Mouse (Mus musculus) testis, postnatal 10 days (tissue): ENCODE measurements around the gene Nipa1.

ENCODE experiments used
- DNase-seq: peaks from one replicate; pipeline ENCODE4 v3.0.0; 2021; ENCODE audit warnings: low spot score

Gene Nipa1

GRCm38 (mm10) chr7:56010318-56011017, 9.3 kb downstream of the Nipa1 start:
- no peak for DNase-seq

- DNase-seq: no peak
Measured at GRCm38 (mm10) chr7:55998997-55999396, 20.8 kb downstream of the Nipa1 start.

- no peak for DNase-seq
Measured at GRCm38 (mm10) chr7:55995013-55995412, 24.7 kb downstream of the Nipa1 start.

- no peak for DNase-seq
Measured at GRCm38 (mm10) chr7:55991858-55992257, 27.9 kb downstream of the Nipa1 start.

- no peak for DNase-seq
Measured at GRCm38 (mm10) chr7:55991129-55991528, 28.6 kb downstream of the Nipa1 start.

GRCm38 (mm10) chr7:55986526-55987214, 33.1 kb downstream of the Nipa1 start:
- DNase-seq: peak; percentile 91

GRCm38 (mm10) chr7:55984754-55985153, 35.0 kb downstream of the Nipa1 start:
- DNase-seq: no peak

- DNase-seq: no peak
Measured at GRCm38 (mm10) chr7:55983107-55983506, 36.6 kb downstream of the Nipa1 start.

- no peak for DNase-seq
Measured at GRCm38 (mm10) chr7:55982010-55982700, 37.6 kb downstream of the Nipa1 start.

GRCm38 (mm10) chr7:55981511-55981910, 38.2 kb downstream of the Nipa1 start:
- no peak for DNase-seq

GRCm38 (mm10) chr7:55974429-55974828, 45.3 kb downstream of the Nipa1 start:
- no peak for DNase-seq

- DNase-seq: no peak
Measured at GRCm38 (mm10) chr7:55969415-55969814, 50.3 kb downstream of the Nipa1 start.

GRCm38 (mm10) chr7:55968258-55968901, 51.4 kb downstream of the Nipa1 start:
- DNase-seq: no peak

- no peak for DNase-seq
Measured at GRCm38 (mm10) chr7:55966866-55967460, 52.8 kb downstream of the Nipa1 start.

GRCm38 (mm10) chr7:55962004-55962908, 57.5 kb downstream of the Nipa1 start, which contains the start of gene Nipa2:
Nipa2 (minus strand) TSS chr7:55962476.
- peak; percentile 98 for DNase-seq

- DNase-seq: no peak
Measured at GRCm38 (mm10) chr7:55960506-55960905, 59.2 kb downstream of the Nipa1 start.

- no peak for DNase-seq
Measured at GRCm38 (mm10) chr7:55959801-55960200, 60.0 kb downstream of the Nipa1 start.

GRCm38 (mm10) chr7:55957916-55958315, 61.8 kb downstream of the Nipa1 start:
- DNase-seq: no peak

GRCm38 (mm10) chr7:55957178-55957577, 62.6 kb downstream of the Nipa1 start:
- DNase-seq: no peak

GRCm38 (mm10) chr7:55956054-55956453, 63.7 kb downstream of the Nipa1 start:
- DNase-seq: no peak

GRCm38 (mm10) chr7:55938341-55938740, 81.4 kb downstream of the Nipa1 start:
- no peak for DNase-seq
